Mouse (Mus musculus) heart, adult 2 months (tissue): ENCODE data around the gene Msmb.

ENCODE experiments used
- CTCF ChIP-seq: fragments of 200-600 bp; IDR thresholded peaks from 2 replicates; pipeline ENCODE4 v1.8.1; 2022; ENCODE audit warnings: antibody characterized with exemption, mild to moderate bottlenecking, moderate library complexity
- EP300 ChIP-seq: fragments of 200-500 bp; IDR thresholded peaks from 2 replicates; pipeline ENCODE4 v1.6.1; 2011; ENCODE audit warnings: low read depth, low read length, control low read depth; ENCODE audit not compliant: insufficient read depth
- POLR2A ChIP-seq: fragments of 200-500 bp; IDR thresholded peaks from 2 replicates; pipeline ENCODE4 v1.6.1; 2011; ENCODE audit warnings: mild to moderate bottlenecking, low read depth, low read length, control low read depth; ENCODE audit not compliant: insufficient read depth

DNA sequence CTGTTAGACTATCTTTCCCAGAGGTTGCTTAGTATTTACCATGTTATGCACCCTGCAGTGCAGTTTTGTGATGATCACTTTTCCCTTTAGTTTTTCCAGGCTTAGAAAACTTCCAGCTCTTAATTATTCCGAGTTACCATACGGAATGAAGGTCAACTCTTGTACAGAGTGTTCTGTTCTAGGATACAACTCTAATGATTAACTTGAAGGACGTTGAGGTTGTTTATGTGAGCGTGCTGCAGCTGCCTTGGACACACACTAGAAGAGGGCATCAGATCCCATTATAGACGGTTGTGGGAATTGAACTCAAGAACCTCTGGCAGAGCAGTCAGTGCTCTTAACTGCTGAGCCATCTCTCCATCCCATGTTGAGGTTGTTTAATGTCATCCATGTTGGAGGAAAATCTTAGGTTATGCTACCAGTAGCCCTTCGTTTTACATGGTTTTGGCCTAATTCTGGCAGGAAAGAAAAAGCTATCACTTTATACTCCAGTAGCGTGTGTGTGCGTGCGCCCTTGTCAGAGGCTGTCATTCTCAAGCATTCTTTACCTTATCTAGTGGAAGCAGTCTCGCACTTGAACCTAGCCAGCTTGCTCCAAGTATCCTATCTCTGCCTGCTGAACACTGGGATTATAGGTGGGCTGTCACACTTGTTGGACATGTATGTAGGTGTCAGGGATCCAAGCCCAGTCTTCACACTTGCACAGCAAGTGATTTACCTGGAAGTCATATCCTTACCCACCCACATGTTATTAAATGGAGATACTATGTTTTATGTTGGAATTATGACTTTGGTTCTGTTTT, 37.8 kb downstream of the Msmb start:
- no peak for TF ChIP-seq POLR2A
- no peak for TF ChIP-seq CTCF
- no peak for TF ChIP-seq EP300
